Mouse (Mus musculus): ENCODE results near the gene Gm10642.

DNA sequence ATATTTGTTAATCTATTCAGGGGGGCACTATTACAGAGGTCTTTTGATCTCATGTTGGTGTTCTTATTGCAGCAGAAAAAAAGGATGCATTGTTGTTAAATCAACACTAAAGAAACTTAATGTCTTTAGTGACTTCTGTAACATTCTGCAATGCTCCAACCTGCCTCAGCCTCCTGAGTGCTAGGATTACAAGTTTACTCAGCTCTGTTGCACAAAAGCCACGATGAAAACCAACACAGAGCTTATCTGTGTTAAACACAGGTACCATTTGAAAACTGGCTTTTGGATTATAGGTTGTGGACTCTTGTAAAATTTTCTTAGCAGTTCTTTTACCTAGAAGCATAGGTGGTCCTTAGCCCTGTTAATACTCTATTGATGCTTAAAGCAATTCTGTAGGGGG, 42.0 kb downstream of the Gm10642 start:
- TF ChIP-seq CTCF (IDR thresholded peaks at IDR 0.05; ENCODE audit: extremely low read depth, insufficient read depth, low read length) (no peak), POLR2A (IDR thresholded peaks at IDR 0.05; ENCODE audit: extremely low read depth, insufficient read depth, low read length) (no peak)

Measured in cortical plate, adult 2 months (tissue).